Mouse (Mus musculus) lung, adult 2 months (tissue): Measurements from ENCODE around the gene Aspa.

Experiments used
- CTCF ChIP-seq: fragments of 200-500 bp; IDR thresholded peaks from 2 replicates; pipeline ENCODE4 v1.5.1; 2011; ENCODE audit warnings: mild to moderate bottlenecking, low read length, control low read depth; ENCODE audit not compliant: insufficient read depth
- POLR2A ChIP-seq: fragments of 200-500 bp; IDR thresholded peaks from 2 replicates; pipeline ENCODE4 v1.6.1; 2011; ENCODE audit warnings: low read depth, mild to moderate bottlenecking, control low read depth, low read length, borderline replicate concordance; ENCODE audit errors: extremely low read depth

DNA sequence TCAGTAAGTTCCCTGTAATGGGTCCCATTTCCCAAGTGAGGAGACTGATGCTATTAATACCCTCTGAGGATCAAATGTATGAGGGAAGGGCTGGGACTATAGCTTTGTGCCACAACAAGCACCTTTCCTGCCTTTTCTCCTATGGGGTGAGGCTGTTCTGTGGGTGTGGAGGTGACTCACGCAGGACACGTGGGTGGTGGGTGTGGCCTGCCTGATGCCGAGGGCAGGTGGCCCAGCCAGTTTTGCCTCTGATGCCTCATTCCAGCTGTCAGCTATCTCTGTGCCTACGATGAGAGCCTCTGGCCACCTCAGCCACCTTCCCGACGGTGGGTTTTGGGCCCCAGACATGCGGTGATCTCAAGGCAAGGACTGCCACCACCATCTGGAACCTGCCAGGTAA, 62.1 kb downstream of the Aspa start, which contains the start of gene Trpv3:
- no peak for TF ChIP-seq POLR2A
- TF ChIP-seq CTCF = no peak
